In genomic region chr3:27709906-27710647, GRCm38 (mm10) we compare ENCODE assay signal across 9 mouse cellular contexts. TPM values are rescaled to one million over a fixed set of nuclear protein-coding genes. Genes with fewer than 3 reads are reported as not detected.
A peak's percentile ranks its signal among the peaks of the same experiment; 100 is the strongest.
DNase-seq lines count a peak whose midpoint lies in the region; ATAC-seq and TF ChIP-seq lines count a peak whose summit lies in the region.
"Had no signal": no experiment of that assay in that cellular context is flagged by ENCODE, and none has a peak within 500 bp of the region (broad histone marks: within the 10 kb centered on the region; RNA-seq: fewer than 3 reads in every experiment).

No protein-coding gene starts in this region.

- peak overlapping the region; percentile 60 for H3K4me2 ChIP-seq in embryonic facial prominence, embryonic 12.5 days (replicated peaks)
- H3K4me2 ChIP-seq in heart, embryonic 12.5 days: peak overlapping the region; percentile 94
- H3K4me2 ChIP-seq in kidney, embryonic 16.5 days (replicated peaks; ENCODE audit: low read depth, low read length): peak overlapping the region; percentile 66
- peak overlapping the region; percentile 69 for H3K4me2 ChIP-seq in neural tube, embryonic 14.5 days (ENCODE audit: low read depth, low read length)

- no peak for TF ChIP-seq CTCF in thymus, adult 2 months (IDR thresholded peaks at IDR 0.05; ENCODE audit: borderline replicate concordance, control insufficient read depth, extremely low read depth, insufficient read depth, low read length, poor library complexity)

- peak; percentile 35 to 53 for DNase-seq in left cerebral cortex, adult 18-20 months (ENCODE audit: low spot score in 2 of 2)
- DNase-seq in left cerebral cortex, adult 11 months (ENCODE audit: low spot score): no peak
- DNase-seq in lung, adult 18-20 months: peak; percentile 83 to 85
- DNase-seq in thymus, adult 2 months: peak; percentile 17

- H3K4me1 ChIP-seq in embryonic facial prominence, embryonic 12.5 days: peaks cover 12% of the 10 kb centered on the region; the same call in 1 of the 2 replicates
- peaks cover 36% of the 10 kb centered on the region for H3K4me1 ChIP-seq in heart, embryonic 12.5 days (replicated peaks)
- peaks cover 31% of the 10 kb centered on the region for H3K4me1 ChIP-seq in kidney, embryonic 16.5 days (ENCODE audit: insufficient read depth, low read length)
- H3K4me1 ChIP-seq in neural tube, embryonic 14.5 days (ENCODE audit: control insufficient read depth, insufficient read depth, low read length): peaks cover 9% of the 10 kb centered on the region; the same call in 1 of the 2 replicates
- H3K4me1 ChIP-seq in thymus, adult 2 months (replicated peaks; ENCODE audit: control insufficient read depth, insufficient read depth, low read length): peaks cover 4% of the 10 kb centered on the region; the same call in 1 of the 2 replicates

- no peaks in the 10 kb centered on the region for H3K36me3 ChIP-seq in embryonic facial prominence, embryonic 12.5 days
- no peaks in the 10 kb centered on the region for H3K36me3 ChIP-seq in heart, embryonic 12.5 days
- H3K36me3 ChIP-seq in kidney, embryonic 16.5 days (ENCODE audit: insufficient read depth, low read length): no peaks in the 10 kb centered on the region
- H3K36me3 ChIP-seq in neural tube, embryonic 14.5 days (ENCODE audit: control insufficient read depth, insufficient read depth, low read length): no peaks in the 10 kb centered on the region
- no peaks in the 10 kb centered on the region for H3K36me3 ChIP-seq in thymus, adult 2 months (ENCODE audit: control insufficient read depth, insufficient read depth, low read length)
- H3K36me3 ChIP-seq: G1E had no signal

- peak overlapping the region; percentile 98 for H3K27ac ChIP-seq in embryonic facial prominence, embryonic 12.5 days
- peak overlapping the region; percentile 99 for H3K27ac ChIP-seq in heart, embryonic 12.5 days (ENCODE audit: poor library complexity, severe bottlenecking)
- H3K27ac ChIP-seq in kidney, embryonic 16.5 days (ENCODE audit: low read length): peak overlapping the region; percentile 99
- peak overlapping the region; percentile 83 for H3K27ac ChIP-seq in neural tube, embryonic 14.5 days (ENCODE audit: low read depth, low read length)
- no peak overlapping the region; the same call in 1 of the 2 replicates for H3K27ac ChIP-seq in thymus, adult 2 months (ENCODE audit: control insufficient read depth, insufficient read depth, low read length)

- no peak for TF ChIP-seq POLR2A in thymus, adult 2 months (IDR thresholded peaks at IDR 0.05; ENCODE audit: control insufficient read depth, extremely low read depth, insufficient read depth, low read length, poor library complexity)

- peak overlapping the region; percentile 94 for H3K4me3 ChIP-seq in embryonic facial prominence, embryonic 12.5 days
- H3K4me3 ChIP-seq in heart, embryonic 12.5 days: peak overlapping the region; percentile 90
- H3K4me3 ChIP-seq in kidney, embryonic 16.5 days (ENCODE audit: low read length): peak overlapping the region; percentile 75
- peak overlapping the region; percentile 82 for H3K4me3 ChIP-seq in neural tube, embryonic 14.5 days (ENCODE audit: low read depth, low read length)
- H3K4me3 ChIP-seq in thymus, adult 2 months (ENCODE audit: control insufficient read depth, insufficient read depth, low read length): peak overlapping the region; percentile 73

- H3K9ac ChIP-seq in embryonic facial prominence, embryonic 12.5 days: peak overlapping the region; percentile 93
- peak overlapping the region; percentile 98 for H3K9ac ChIP-seq in heart, embryonic 12.5 days
- peak overlapping the region; percentile 95 for H3K9ac ChIP-seq in kidney, embryonic 16.5 days (replicated peaks; ENCODE audit: low read length)
- peak overlapping the region; percentile 68 for H3K9ac ChIP-seq in neural tube, embryonic 14.5 days (replicated peaks; ENCODE audit: low read depth, low read length)

- WGBS in embryonic facial prominence, embryonic 12.5 days: under 1% methylated on average over 56 of the region's 86 CpGs
- WGBS in heart, embryonic 12.5 days: under 1% methylated on average over 78 of the region's 86 CpGs
- under 1% methylated on average over 58 of the region's 86 CpGs for WGBS in kidney, embryonic 16.5 days
- 1% methylated on average over 57 of the region's 86 CpGs for WGBS in neural tube, embryonic 14.5 days
- WGBS in thymus, adult 2 months: 2% methylated on average over 72 of the region's 86 CpGs

- no peaks in the 10 kb centered on the region for H3K27me3 ChIP-seq in embryonic facial prominence, embryonic 12.5 days
- H3K27me3 ChIP-seq in heart, embryonic 12.5 days (replicated peaks): no peaks in the 10 kb centered on the region
- H3K27me3 ChIP-seq in kidney, embryonic 16.5 days (ENCODE audit: insufficient read depth, low read length): no peaks in the 10 kb centered on the region
- H3K27me3 ChIP-seq in neural tube, embryonic 14.5 days (ENCODE audit: control insufficient read depth, insufficient read depth, low read length): no peaks in the 10 kb centered on the region
- peaks cover 13% of the 10 kb centered on the region for H3K27me3 ChIP-seq in thymus, adult 2 months (ENCODE audit: control insufficient read depth, insufficient read depth, low read length)

- H3K9me3 ChIP-seq in embryonic facial prominence, embryonic 12.5 days: no peaks in the 10 kb centered on the region
- H3K9me3 ChIP-seq in heart, embryonic 12.5 days (replicated peaks): no peaks in the 10 kb centered on the region
- H3K9me3 ChIP-seq in kidney, embryonic 16.5 days (ENCODE audit: low read length): no peaks in the 10 kb centered on the region
- no peaks in the 10 kb centered on the region for H3K9me3 ChIP-seq in neural tube, embryonic 14.5 days (ENCODE audit: control insufficient read depth, low read length)

- ATAC-seq in embryonic facial prominence, embryonic 12.5 days (ENCODE audit: insufficient number of reproducible peaks, insufficient read depth, low FRiP score, low TSS enrichment): peak; percentile 30; the same call in 1 of the 2 replicates
- peak; percentile 86 for ATAC-seq in heart, embryonic 12.5 days (ENCODE audit: insufficient number of reproducible peaks, low FRiP score)
- ATAC-seq in kidney, embryonic 16.5 days (ENCODE audit: low FRiP score, low TSS enrichment): peak; percentile 82
- ATAC-seq in neural tube, embryonic 14.5 days (ENCODE audit: low read depth): peak; percentile 38

RNA-seq across cellular contexts. Expression of gene Fndc3b, which starts 1.0 kb away (rescaled TPM):
- total RNA-seq in left cerebral cortex, adult 18-20 months (2021): 10 to 100 TPM; 24.0 TPM
- polyA plus RNA-seq in embryonic facial prominence, embryonic 12.5 days (2016; fragmentation: Nextera tagmentation; extraction: Ambion mirVana): 26.1 and 28.0 TPM in 2 replicates
- polyA plus RNA-seq in heart, embryonic 12.5 days (2016; fragmentation: Nextera tagmentation; extraction: Ambion mirVana): 36.8 and 43.6 TPM in 2 replicates
- 29.8 and 30.4 TPM in 2 replicates for polyA plus RNA-seq in kidney, embryonic 16.5 days (2015; fragmentation: Nextera tagmentation; extraction: Ambion mirVana)
- polyA plus RNA-seq in neural tube, embryonic 14.5 days (2014; fragmentation: Nextera tagmentation; extraction: Ambion mirVana): 8.8 and 12.4 TPM in 2 replicates
- polyA plus RNA-seq in thymus, adult 2 months (2012; rRNA removed): 3.8 and 4.7 TPM in 2 replicates
- polyA plus RNA-seq: G1E had no signal

Comparison
In these comparisons a context has a peak if more than half of its experiments do, and no peak if none do; other contexts are left out.
1. ATAC-seq: peak in every context shown above with its lines; median percentile 86 in heart, embryonic 12.5 days; 82 in kidney, embryonic 16.5 days; 38 in neural tube, embryonic 14.5 days; 30 in embryonic facial prominence, embryonic 12.5 days.